Mouse (Mus musculus) lung, postnatal 0 days (tissue): ENCODE data around the gene Slc23a2.

Experiments
- CTCF ChIP-seq: IDR thresholded peaks from 2 replicates; pipeline ENCODE4 v1.5.1; 2016; ENCODE audit warnings: antibody characterized with exemption, mild to moderate bottlenecking
- EP300 ChIP-seq: IDR thresholded peaks from 2 replicates; pipeline ENCODE4 v1.6.1; 2016; ENCODE audit warnings: antibody characterized with exemption, mild to moderate bottlenecking, control low read depth

DNA sequence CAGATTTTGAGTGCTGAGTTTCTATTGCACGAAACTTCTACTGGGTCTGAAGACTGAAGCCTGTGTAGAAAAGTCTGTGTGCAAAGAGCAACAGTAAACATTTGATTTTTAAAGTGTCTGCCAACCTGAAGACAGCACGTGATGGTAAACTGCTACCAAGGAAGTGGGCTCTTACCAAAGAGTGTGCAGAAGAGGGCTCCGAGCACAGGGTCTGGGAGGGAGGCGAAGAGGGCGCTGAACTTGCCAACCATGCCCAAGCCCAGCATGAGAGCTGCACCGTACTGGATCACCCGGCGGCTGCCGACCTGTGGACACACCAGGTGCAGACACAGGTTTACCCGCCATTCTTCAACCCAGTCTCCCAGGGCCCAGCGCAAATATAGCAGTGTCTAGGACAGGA, 83.0 kb downstream of the Slc23a2 start:
- no peak for TF ChIP-seq CTCF
- TF ChIP-seq EP300, result no peak
